Mouse (Mus musculus): ENCODE results near the gene Gprc5b. TPM values are rescaled to one million over a fixed set of nuclear protein-coding genes. Genes with fewer than 3 reads are reported as not detected.

Gene Gprc5b
- polyA plus RNA-seq, 1 experiment from 2014 or later, result 9.5 TPM

DNA sequence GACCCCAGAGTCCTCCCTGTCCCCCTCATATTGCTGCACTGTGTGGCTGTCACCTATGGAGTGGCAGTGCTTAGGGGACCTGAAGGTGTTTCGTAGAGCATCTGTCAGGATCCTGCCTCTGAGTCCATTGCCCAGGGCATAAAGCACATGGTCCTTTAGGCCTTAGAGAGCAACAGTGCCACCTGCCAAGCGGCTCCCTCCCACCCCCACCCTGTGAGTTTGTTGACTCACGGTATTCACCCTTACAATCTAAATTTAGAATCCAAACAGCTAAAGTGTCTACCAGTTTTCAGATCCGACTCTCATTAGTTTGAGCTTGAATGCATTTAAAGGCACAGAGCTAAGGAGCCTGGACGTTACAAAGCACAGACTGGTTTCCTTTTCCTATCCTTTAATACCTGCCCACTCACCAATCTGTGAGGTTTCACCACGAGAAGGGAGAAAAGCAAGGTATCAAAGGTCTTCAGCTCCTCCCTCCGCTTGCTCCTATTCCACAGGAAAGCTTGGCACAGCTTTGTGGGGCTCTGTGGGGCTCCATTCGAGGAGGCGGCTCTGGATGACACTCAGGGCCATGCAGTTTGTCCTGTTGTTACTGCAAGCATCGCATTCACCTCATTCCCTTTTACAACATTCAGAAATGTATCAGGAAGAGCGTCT lies 41.3 kb downstream of the Gprc5b start:
- Histone ChIP-seq H3K4me2 (ENCODE audit: low read depth, severe bottlenecking) (no peak overlapping the region), H3K9ac (ENCODE audit: low read length) (no peak overlapping the region), H3K27ac (replicated peaks; ENCODE audit: low read depth, low read length) (no peak overlapping the region), H3K9me3 (ENCODE audit: control insufficient read depth, low read length) (no peaks in the 10 kb centered on the region), H3K27me3 (ENCODE audit: control insufficient read depth, insufficient read depth, low read length) (no peaks in the 10 kb centered on the region), H3K36me3 (ENCODE audit: control insufficient read depth, insufficient read depth, low read length) (no peaks in the 10 kb centered on the region), H3K4me1 (ENCODE audit: control insufficient read depth, insufficient read depth, low read length) (no peaks in the 10 kb centered on the region), H3K4me3 (ENCODE audit: low read depth, low read length) (no peak overlapping the region)
- no peak for ATAC-seq (ENCODE audit: insufficient number of reproducible peaks, low FRiP score, low TSS enrichment, low read depth)
- DNase-seq (ENCODE audit: low spot score), result no peak
- WGBS, result 77% methylated on average over 11 of the region's 11 CpGs

DNA sequence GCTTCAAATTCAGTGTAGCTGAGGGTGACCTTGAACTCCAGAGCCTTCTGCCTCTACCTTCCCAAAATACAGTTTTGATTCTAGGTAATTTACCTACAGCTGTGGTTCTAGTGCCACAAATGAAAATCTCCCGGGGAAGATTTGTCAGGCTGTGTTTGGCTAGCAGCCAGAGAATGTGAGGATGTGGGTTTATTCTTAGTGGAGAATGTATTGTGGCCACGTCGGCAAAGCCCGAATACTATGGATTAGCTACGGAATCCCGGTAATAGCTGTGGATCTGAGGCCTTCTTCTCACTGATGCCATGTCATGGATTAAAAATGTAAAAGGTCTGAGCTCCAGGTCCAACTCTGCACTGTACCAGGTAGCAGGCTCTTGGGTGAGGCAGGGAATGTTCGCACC lies 45.3 kb downstream of the Gprc5b start:
- WGBS, result 87% methylated on average over 7 of the region's 7 CpGs
- Histone ChIP-seq H3K36me3 (ENCODE audit: control insufficient read depth, insufficient read depth, low read length) (no peaks in the 10 kb centered on the region), H3K4me1 (ENCODE audit: control insufficient read depth, insufficient read depth, low read length) (no peaks in the 10 kb centered on the region), H3K27me3 (ENCODE audit: control insufficient read depth, insufficient read depth, low read length) (no peaks in the 10 kb centered on the region), H3K9ac (ENCODE audit: low read length) (no peak overlapping the region), H3K4me3 (ENCODE audit: low read depth, low read length) (no peak overlapping the region), H3K4me2 (ENCODE audit: low read depth, severe bottlenecking) (no peak overlapping the region), H3K27ac (replicated peaks; ENCODE audit: low read depth, low read length) (no peak overlapping the region), H3K9me3 (ENCODE audit: control insufficient read depth, low read length) (no peaks in the 10 kb centered on the region)
- ATAC-seq (ENCODE audit: insufficient number of reproducible peaks, low FRiP score, low TSS enrichment, low read depth) (no peak), DNase-seq (ENCODE audit: low spot score) (no peak)

DNA sequence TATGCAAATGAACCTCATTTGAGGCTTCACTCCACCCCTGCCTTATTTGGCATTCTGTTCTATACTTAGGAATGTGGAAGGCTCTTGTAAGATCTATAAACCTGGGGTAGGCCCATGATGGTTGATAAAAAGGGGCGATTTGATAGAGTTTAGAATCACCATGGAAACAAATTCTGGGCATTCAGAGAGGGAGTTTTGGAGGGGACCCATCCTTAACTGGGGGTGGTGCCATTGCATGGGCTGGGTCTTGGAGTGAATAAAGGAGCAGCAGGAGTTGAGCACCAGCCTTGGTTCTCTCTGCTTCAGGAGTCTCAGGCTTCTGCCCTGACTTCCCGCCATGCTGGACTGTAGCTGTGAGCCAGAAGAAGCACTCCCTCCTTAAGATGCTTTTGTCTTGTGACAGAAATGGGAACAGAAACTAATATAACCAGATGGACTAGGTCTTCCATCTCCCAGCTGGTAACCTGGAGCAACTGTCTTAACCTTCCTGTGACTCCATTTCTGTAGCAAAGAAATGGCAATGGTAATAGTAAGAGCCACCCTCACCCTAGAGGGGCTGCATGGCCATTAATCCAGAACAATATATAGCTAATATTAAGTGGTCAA lies 46.2 kb downstream of the Gprc5b start:
- H3K27me3 ChIP-seq (ENCODE audit: control insufficient read depth, insufficient read depth, low read length), result no peaks in the 10 kb centered on the region
- no peaks in the 10 kb centered on the region for H3K9me3 ChIP-seq (ENCODE audit: control insufficient read depth, low read length)
- no peaks in the 10 kb centered on the region for H3K36me3 ChIP-seq (ENCODE audit: control insufficient read depth, insufficient read depth, low read length)
- no peak overlapping the region for H3K27ac ChIP-seq (replicated peaks; ENCODE audit: low read depth, low read length)
- H3K4me2 ChIP-seq (ENCODE audit: low read depth, severe bottlenecking), result no peak overlapping the region
- no peak for DNase-seq (ENCODE audit: low spot score)
- no peak overlapping the region for H3K4me3 ChIP-seq (ENCODE audit: low read depth, low read length)
- H3K9ac ChIP-seq (ENCODE audit: low read length), result no peak overlapping the region
- no peaks in the 10 kb centered on the region for H3K4me1 ChIP-seq (ENCODE audit: control insufficient read depth, insufficient read depth, low read length)
- 78% methylated on average over 2 of the region's 2 CpGs for WGBS
- ATAC-seq (ENCODE audit: insufficient number of reproducible peaks, low FRiP score, low TSS enrichment, low read depth), result no peak

DNA sequence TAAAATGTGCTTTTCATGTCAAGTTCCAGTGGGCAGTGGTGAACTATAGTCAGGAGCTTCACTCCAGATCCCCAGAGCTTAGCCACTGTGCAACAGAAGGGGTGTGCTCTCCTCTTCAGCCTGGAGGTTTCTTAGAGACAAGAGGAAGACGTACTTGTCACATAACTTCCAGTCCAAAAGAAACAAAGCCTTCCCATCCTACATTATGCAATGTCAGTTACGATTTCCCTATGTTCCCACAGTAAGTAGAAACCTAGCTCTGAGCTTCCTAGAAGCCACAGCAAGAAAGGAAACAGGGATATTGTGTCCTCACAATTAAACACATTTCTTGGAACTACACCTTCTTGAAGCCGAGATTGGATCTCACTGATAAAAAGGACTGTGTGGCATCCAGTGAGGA lies 47.8 kb downstream of the Gprc5b start:
- Histone ChIP-seq H3K27ac (replicated peaks; ENCODE audit: low read depth, low read length) (no peak overlapping the region), H3K36me3 (ENCODE audit: control insufficient read depth, insufficient read depth, low read length) (no peaks in the 10 kb centered on the region), H3K9me3 (ENCODE audit: control insufficient read depth, low read length) (no peaks in the 10 kb centered on the region), H3K27me3 (ENCODE audit: control insufficient read depth, insufficient read depth, low read length) (no peaks in the 10 kb centered on the region), H3K4me1 (ENCODE audit: control insufficient read depth, insufficient read depth, low read length) (no peaks in the 10 kb centered on the region), H3K4me2 (ENCODE audit: low read depth, severe bottlenecking) (no peak overlapping the region), H3K4me3 (ENCODE audit: low read depth, low read length) (no peak overlapping the region), H3K9ac (ENCODE audit: low read length) (no peak overlapping the region)
- ATAC-seq (ENCODE audit: insufficient number of reproducible peaks, low FRiP score, low TSS enrichment, low read depth) (no peak), DNase-seq (ENCODE audit: low spot score) (no peak)
- whole genome bisulfite sequencing, result 77% methylated on average over 3 of the region's 3 CpGs

DNA sequence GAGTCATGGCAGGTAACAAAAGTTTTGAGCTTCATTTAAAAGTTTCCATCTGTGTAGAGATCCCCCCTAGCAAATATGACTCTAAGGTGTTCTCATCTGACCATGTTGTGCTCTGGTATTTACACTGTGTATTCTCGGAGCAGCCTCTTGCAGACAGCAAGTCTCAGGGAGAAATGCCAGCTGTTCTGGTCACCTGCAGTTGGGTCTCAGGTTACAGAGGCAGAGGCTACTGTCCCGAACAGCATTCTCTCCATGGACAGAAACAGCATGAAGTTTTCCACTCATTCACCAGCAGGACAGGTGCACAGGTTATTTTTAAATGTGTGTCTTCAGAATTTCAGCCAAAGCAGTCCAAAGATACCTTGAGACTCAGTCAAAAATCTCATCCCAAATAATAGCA lies 50.1 kb downstream of the Gprc5b start:
- ATAC-seq (ENCODE audit: insufficient number of reproducible peaks, low FRiP score, low TSS enrichment, low read depth), result no peak
- H3K9me3 ChIP-seq (ENCODE audit: control insufficient read depth, low read length), result no peaks in the 10 kb centered on the region
- H3K4me3 ChIP-seq (ENCODE audit: low read depth, low read length), result no peak overlapping the region
- H3K27ac ChIP-seq (replicated peaks; ENCODE audit: low read depth, low read length), result no peak overlapping the region
- no peak for DNase-seq (ENCODE audit: low spot score)
- H3K4me1 ChIP-seq (ENCODE audit: control insufficient read depth, insufficient read depth, low read length), result no peaks in the 10 kb centered on the region
- H3K27me3 ChIP-seq (ENCODE audit: control insufficient read depth, insufficient read depth, low read length), result no peaks in the 10 kb centered on the region
- whole genome bisulfite sequencing, result 8% methylated on average over 2 of the region's 2 CpGs
- H3K9ac ChIP-seq (ENCODE audit: low read length), result no peak overlapping the region
- no peak overlapping the region for H3K4me2 ChIP-seq (ENCODE audit: low read depth, severe bottlenecking)
- no peaks in the 10 kb centered on the region for H3K36me3 ChIP-seq (ENCODE audit: control insufficient read depth, insufficient read depth, low read length)

DNA sequence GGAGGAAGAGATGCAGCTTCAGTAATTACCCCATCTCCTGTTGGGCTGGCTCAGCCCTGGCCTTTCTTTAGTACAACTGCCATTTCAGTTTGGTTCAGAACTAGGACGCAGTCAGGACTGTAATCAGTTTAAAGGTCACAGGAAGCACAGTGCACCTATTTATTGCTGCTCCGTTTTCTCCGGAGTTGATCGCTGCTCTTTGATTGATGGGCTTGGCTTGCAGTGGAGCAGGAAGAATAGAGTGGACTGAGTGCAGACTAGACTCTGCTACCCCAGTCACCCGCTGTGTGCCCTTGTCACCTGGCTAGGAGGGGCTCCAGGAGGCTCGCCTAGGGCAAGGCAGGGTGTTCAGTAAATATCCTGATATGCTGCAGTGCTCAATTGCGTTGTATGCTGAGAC lies 51.8 kb downstream of the Gprc5b start:
- WGBS, result 38% methylated on average over 7 of the region's 7 CpGs
- Histone ChIP-seq H3K4me2 (ENCODE audit: low read depth, severe bottlenecking) (no peak overlapping the region), H3K27me3 (ENCODE audit: control insufficient read depth, insufficient read depth, low read length) (no peaks in the 10 kb centered on the region), H3K4me3 (ENCODE audit: low read depth, low read length) (no peak overlapping the region), H3K9ac (ENCODE audit: low read length) (no peak overlapping the region), H3K36me3 (ENCODE audit: control insufficient read depth, insufficient read depth, low read length) (no peaks in the 10 kb centered on the region), H3K9me3 (ENCODE audit: control insufficient read depth, low read length) (no peaks in the 10 kb centered on the region), H3K4me1 (ENCODE audit: control insufficient read depth, insufficient read depth, low read length) (no peaks in the 10 kb centered on the region), H3K27ac (replicated peaks; ENCODE audit: low read depth, low read length) (no peak overlapping the region)
- ATAC-seq (ENCODE audit: insufficient number of reproducible peaks, low FRiP score, low TSS enrichment, low read depth), result no peak
- no peak for DNase-seq (ENCODE audit: low spot score)

DNA sequence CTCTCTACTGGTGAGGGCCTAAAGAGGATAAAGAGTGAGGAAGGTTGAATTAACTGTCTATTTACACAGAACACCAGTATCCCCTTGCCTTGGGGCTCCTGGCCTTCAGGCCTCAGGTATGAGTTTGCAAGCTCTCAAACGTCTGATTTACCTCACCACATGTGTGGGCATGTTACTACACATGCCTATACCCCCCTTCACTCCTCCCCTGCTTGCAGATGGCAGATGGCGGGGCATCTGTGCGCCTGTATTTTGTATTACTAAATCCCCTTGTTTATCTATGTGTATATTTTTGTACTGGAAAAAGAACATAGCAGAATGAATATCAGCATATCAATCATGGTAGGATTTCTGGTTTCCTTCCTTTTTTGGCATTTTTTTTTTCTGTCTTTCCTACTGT lies 52.7 kb downstream of the Gprc5b start:
- whole genome bisulfite sequencing, result 74% methylated on average over 3 of the region's 3 CpGs
- no peak overlapping the region for H3K27ac ChIP-seq (replicated peaks; ENCODE audit: low read depth, low read length)
- no peak for DNase-seq (ENCODE audit: low spot score)

DNA sequence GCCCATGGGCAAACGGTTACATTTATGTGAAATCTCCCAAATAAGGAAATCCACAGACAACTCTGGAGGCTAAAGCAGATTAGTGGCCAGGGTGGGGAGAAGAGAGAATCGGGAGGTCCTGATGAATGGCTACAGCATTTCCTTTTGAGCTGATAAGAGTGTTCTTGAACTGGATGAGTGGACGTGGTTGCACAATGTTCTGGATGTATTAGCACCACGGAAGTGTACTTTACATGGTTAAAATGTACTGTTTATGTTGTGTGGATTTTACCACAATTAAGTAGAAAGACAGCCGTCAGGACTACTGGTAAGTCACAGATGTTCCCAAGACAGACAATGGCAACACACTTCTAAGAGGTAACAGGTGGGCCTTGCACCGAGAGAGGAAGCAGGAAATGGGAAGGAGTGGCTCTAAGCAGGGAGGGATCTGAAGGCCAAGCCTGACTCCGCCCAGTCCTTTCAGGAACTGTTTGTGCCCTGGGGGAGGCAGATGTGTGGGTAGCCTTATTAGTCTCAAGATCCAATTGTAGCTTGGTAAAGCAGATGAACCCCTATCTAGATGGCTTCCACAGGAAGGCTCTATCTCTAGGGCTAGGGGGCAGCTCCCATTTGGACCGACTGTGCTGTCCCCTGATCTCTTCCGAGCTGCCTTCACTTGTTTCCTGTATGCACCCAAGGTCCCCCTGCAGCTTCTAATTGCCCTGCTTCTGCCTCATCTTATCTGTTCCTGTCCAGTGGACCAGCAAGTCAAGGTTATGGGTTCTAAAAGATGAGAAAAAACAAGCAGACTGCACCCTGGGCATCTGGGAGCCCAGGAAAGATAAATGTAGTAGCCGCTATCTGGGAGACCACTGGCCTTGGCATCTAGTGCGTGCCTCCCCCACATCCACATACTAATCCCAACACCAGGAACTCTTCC lies 57.3 kb downstream of the Gprc5b start:
- no peak overlapping the region for H3K9ac ChIP-seq (ENCODE audit: low read length)
- no peaks in the 10 kb centered on the region for H3K27me3 ChIP-seq (ENCODE audit: control insufficient read depth, insufficient read depth, low read length)
- no peaks in the 10 kb centered on the region for H3K9me3 ChIP-seq (ENCODE audit: control insufficient read depth, low read length)
- DNase-seq (ENCODE audit: low spot score) (no peak), ATAC-seq (ENCODE audit: insufficient number of reproducible peaks, low FRiP score, low TSS enrichment, low read depth) (no peak)
- 71% methylated on average over 11 of the region's 11 CpGs for WGBS
- H3K4me1 ChIP-seq (ENCODE audit: control insufficient read depth, insufficient read depth, low read length), result no peaks in the 10 kb centered on the region
- H3K27ac ChIP-seq (replicated peaks; ENCODE audit: low read depth, low read length), result no peak overlapping the region
- H3K36me3 ChIP-seq (ENCODE audit: control insufficient read depth, insufficient read depth, low read length), result no peaks in the 10 kb centered on the region
- no peak overlapping the region for H3K4me2 ChIP-seq (ENCODE audit: low read depth, severe bottlenecking)
- no peak overlapping the region for H3K4me3 ChIP-seq (ENCODE audit: low read depth, low read length)

More for the DNA sequence above, 52.7 kb downstream of the Gprc5b start:
- Histone ChIP-seq H3K27me3 (ENCODE audit: control insufficient read depth, insufficient read depth, low read length) (no peaks in the 10 kb centered on the region), H3K4me2 (ENCODE audit: low read depth, severe bottlenecking) (no peak overlapping the region), H3K9ac (ENCODE audit: low read length) (no peak overlapping the region), H3K4me3 (ENCODE audit: low read depth, low read length) (no peak overlapping the region), H3K9me3 (ENCODE audit: control insufficient read depth, low read length) (no peaks in the 10 kb centered on the region), H3K4me1 (ENCODE audit: control insufficient read depth, insufficient read depth, low read length) (no peaks in the 10 kb centered on the region), H3K36me3 (ENCODE audit: control insufficient read depth, insufficient read depth, low read length) (no peaks in the 10 kb centered on the region)
- no peak for ATAC-seq (ENCODE audit: insufficient number of reproducible peaks, low FRiP score, low TSS enrichment, low read depth)
